Mouse (Mus musculus): ENCODE data around the gene Gm9046.
"Not testable (repeated sequence)": the region's sequence is repeated elsewhere in the genome, so short reads cannot be mapped to it uniquely, and the experiment has no call there.

Gene Gm9046

DNA sequence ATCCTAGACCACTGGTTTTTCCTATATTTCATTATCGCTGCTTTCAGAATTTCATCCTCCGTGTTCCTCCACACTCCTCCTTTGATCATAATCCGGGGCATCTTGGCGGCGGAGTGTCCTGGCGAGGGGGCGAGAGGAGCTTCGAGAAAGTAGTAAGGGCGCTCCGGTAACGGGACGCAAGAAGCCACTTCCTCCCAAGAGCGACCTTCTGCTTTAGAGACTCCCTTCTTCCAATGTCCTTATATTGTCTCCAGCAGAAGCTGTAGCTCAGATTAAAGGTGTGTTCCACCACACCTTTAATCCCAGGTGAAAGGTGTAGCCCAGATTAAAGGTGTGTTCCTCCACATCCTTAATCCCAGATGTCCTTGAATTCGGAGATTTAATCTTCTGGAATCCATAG, at the start of gene Gm9046:
Gene Gm9046 (minus strand): TSS at position 101 of the 400 bp plus-strand sequence.
- not testable (repeated sequence) for DNase-seq

GRCm38 (mm10) chr10:118370443-118370842, 27.4 kb upstream of the Gm9046 start:
- DNase-seq: peak; percentile 64

DNA sequence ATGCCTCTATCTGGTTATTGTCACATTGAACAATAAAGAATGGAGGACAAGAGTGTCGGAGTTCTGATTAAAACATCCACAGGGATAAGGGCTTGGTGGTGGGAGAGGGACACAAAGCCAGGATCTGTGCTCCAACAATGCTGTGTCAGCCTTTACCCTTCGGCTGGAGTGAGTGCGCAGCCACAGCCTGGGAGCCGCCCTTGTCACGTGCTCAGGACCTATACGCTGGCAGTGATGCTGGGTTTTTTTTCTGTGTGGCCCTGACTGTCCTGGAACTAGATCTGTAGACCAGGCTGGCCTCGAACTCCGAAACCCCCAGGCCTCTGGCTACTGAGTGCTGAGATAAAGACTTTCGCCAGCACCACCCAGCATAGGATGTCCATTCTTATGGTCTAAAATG, 26.5 kb upstream of the Gm9046 start:
- DNase-seq: no peak

GRCm38 (mm10) chr10:118354005-118354404, 10.9 kb upstream of the Gm9046 start, which contains the start of gene Gm9049:
TSS of gene Gm9049 (minus strand) at chr10:118354105.
- DNase-seq: not testable (repeated sequence)

DNA sequence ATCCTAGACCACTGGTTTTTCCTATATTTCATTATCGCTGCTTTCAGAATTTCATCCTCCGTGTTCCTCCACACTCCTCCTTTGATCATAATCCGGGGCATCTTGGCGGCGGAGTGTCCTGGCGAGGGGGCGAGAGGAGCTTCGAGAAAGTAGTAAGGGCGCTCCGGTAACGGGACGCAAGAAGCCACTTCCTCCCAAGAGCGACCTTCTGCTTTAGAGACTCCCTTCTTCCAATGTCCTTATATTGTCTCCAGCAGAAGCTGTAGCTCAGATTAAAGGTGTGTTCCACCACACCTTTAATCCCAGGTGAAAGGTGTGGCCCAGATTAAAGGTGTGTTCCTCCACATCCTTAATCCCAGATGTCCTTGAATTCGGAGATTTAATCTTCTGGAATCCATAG, 5.5 kb upstream of the Gm9046 start, which contains the start of gene Gm9048:
Gene Gm9048 (minus strand): TSS at position 101 of the 400 bp plus-strand sequence.
- not testable (repeated sequence) for DNase-seq

GRCm38 (mm10) chr10:118337731-118338130, 5.3 kb downstream of the Gm9046 start, which contains the start of gene Gm9045:
TSS of gene Gm9045 (minus strand) at chr10:118337831.
- not testable (repeated sequence) for DNase-seq

- DNase-seq: not testable (repeated sequence)
Measured at GRCm38 (mm10) chr10:118332308-118332707, 10.7 kb downstream of the Gm9046 start, which contains the start of gene Gm9044. TSS of gene Gm9044 (minus strand) at chr10:118332408.

DNA sequence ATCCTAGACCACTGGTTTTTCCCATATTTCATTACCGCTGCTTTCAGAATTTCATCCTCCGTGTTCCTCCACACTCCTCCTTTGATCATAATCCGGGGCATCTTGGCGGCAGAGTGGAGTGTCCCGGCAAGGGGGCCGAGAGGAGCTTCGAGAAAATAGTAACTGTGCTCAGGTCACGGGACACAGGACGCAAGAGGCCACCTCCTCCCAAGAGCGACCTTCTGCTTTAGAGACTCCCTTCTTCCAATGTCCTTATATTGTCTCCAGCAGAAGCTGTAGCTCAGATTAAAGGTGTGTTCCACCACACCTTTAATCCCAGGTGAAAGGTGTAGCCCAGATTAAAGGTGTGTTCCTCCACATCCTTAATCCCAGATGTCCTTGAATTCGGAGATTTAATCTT, 16.2 kb downstream of the Gm9046 start, which contains the start of gene Gm9040:
Gene Gm9040 (minus strand): TSS at position 101 of the 400 bp plus-strand sequence.
- DNase-seq: not testable (repeated sequence)

GRCm38 (mm10) chr10:118319024-118319423, 24.0 kb downstream of the Gm9046 start:
- DNase-seq: no peak

- DNase-seq: not testable (repeated sequence)
Measured at GRCm38 (mm10) chr10:118302133-118302532, 40.9 kb downstream of the Gm9046 start.

GRCm38 (mm10) chr10:118294938-118295337, 48.1 kb downstream of the Gm9046 start, which contains the start of gene Iltifb:
TSS of gene Iltifb (minus strand) at chr10:118295038.
- DNase-seq: no peak
